Mouse (Mus musculus) mouse trophoblast stem cell (cell line): ENCODE data around the gene Bivm.

Experiments
- in situ Hi-C, 2 experiments: fragments of 300-500 bp; cut with MseI, MboI; formaldehyde crosslinking; loops; 2 replicates in 1 of 2; 3 replicates in 1 of 2; pipeline ENCODE4 v1.15.1; 2025

Bivm gene

DNA sequence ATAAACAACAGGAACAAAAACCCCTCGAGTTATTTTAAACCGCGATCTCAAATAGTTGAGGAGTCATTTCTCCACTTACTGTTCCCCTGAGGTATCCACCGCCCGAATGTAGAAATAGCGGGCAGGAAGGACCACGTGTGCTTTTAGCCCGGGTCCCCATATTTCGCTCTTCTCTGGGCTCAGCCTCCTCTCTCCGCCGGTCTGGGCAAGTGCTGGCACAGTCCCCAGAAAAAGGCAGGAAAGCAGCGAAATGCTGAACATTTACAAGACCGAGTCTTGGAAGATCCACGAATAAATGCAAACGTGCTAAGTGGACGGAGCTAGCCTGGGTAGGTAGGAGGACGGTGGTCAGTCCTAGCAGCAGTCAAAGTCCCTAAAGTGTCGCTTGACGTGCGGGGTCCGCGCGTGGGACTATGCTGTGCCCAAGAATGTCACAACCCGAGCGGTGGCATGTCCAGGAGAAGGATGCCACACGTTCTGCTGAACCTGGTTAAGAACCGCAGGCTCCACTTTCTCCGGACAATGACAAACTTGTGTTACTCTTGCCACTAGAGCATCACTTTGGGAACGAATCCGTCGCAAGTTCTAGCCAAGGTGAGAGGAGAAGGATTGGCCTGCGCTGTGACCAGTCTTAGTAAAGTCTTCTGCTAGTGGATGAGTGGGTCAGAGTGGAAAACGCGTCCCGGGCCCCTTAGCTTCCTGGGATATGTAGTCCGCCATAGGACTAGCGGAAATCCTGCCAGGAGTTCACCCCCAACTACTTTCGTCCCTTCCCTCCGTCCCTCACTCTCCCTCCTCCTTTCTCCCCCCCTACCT, at the start of gene Bivm, which contains the start of gene Kdelc1:
TSS of gene Bivm (plus strand) at position 719 of the 816 bp plus-strand sequence.
TSS of gene Kdelc1 (minus strand) at position 570 of the 816 bp plus-strand sequence.
- in situ Hi-C loops, result no loop called here

DNA sequence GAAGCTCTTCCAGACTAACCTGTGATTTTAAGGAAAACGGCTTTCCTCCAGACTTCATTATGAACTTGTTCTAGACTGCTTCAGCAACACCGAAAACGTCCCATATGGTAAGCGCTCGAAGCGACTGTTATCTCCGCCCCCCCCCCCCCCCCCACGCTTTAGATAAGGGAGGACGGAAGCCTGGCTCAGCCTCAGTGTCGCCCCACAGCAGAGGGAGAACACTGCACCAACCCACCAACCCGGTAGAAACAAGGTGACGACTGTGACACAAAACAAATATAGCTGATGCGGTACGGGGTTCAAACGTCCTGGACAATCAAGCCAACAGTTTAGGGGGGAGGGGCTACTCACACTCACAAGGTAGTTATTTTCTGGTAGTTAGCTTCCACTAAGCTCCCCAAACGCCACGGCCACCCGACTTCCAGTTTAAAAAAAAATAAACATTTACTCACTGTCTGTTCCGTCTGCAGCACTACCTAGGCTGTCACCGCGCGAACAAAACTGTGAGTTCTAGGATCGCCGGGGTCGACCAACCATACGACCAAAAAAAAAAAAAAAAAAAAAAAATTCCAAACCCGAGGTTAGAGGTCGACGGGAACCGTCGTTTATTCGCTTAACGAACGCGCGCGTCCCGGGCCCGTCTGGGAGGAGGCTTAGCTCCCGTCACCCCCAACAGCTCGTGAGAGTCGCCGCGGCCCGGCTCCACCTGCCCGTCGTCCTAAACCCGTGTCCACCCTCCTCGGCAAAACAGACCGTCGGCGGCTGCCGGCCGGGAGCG, 17.1 kb upstream of the Bivm start:
- in situ Hi-C loops, result no loop called here

DNA sequence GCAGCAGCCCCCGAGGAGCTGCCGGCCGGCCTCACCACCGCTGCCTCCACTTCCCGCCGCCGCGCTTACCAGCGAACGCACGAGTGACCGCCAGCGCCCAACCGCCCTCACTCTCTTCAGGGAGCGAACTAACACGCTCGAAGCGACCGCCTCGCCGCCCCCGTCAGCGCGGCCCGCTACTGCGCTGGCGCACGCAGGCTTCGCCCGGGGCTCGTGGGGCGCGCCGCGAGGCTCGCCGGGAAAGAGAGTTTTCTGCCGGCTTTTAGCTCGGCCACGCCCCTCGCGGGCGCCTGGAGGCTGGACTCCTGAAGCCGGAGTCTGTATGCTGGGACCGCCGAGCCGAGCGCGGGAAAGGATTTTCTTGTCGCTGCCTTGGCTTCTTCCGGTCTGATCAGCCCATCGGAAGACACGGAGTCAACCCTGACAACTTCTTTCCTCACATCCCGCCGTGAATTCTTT, 16.5 kb upstream of the Bivm start, which contains the start of gene Tex30:
TSS of gene Tex30 (minus strand) at position 183 of the 459 bp plus-strand sequence.
- in situ Hi-C loops, result no loop called here

DNA sequence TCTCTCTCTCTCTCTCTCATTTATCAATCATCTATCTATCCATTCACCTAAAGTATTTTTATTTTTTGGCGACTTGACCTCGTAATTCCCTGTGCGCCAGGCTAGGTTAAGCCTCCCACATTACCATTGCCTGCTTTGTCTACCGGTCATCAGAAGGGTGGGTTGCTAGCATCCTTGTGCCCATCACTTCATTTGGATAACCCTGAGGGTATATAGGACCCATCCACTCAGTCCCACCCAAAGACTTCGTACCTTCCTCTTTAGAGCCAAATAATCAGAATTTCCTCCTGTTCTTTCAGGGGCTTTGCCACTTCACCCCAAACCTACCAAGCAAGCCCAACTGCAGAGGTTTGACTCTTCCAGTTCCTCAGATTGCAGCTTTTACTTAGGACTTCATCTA, 15.8 kb upstream of the Bivm start:
- in situ Hi-C loops, result no loop called here

DNA sequence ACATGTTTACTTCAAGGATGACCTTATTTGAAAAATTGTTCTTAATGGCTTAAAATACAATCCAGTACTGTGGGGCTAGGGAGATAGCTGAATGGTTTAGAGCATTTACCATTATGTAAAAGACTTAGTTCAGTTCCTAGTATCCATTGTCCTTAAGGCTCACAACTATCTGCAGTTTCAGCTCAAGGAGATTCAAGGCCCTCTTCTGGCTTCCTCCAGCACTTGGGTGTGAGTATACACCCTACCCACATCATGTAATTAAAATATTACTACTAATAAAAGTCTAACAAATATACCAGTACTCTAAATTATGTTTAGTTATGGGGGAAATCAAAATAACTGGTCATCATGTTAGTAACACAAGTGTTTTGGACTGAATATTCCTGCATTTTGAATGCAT, 1.2 kb upstream of the Bivm start:
- in situ Hi-C loops, result no loop called here

DNA sequence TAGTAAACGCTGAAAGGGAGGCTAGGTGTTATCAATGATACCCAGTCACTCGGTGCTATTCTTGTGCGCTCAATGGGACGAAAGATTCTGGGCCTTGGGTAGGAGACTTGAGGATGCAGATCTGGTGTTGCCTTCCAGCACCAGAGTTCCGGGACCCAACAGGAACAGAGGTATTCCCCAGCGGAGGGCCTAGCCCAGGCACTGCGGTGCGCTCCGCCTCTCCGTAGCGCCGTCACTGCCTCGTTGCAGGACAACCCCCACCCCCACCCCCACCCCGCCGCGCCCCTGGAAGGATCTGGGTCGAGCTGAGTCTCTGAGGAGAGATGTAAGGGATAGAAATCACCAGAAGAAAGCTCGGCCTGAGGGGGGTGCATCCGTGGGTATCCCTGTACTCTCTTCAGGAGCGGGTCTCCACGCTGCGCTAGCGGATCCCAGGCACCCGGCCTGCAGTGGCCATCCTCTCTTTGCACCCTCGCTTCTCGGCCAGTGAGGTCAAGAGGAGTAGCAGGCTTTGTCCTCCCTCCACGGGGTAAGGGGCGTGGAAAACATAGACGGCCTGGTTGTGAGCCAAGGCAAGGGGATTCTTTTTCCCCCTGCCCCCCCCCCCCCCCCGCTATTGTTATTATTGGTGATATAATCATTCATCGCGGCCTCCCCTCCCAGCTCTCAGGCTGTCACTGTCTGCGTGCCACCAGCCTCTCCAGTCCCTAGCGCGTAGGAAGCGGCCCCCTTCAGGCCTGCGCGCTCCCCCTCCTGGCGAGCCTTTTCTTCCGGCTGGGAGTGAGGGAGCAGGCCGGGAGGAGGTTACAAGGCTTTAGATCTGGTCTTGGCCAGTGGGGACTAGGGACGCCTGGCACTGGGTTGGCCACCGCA, 680 bp downstream of the Bivm start:
- in situ Hi-C loops, result no loop called here

DNA sequence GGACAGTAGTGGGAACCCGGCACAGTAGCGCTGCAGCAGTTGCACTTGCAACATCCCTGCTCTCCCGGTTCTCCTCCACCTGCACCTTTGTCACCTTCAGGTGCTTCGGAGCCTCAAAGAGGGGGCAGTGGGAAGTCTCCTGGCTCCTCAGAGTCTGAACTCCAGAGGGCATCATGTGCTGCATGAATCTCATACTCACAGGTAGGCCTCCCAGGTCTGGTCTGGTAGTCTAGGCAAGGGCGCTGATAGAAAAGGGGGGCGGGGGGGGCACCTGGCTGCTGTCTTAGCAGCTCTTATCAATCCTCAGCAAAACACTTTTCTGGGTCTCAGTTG, 1.3 kb downstream of the Bivm start:
- in situ Hi-C loops, result no loop called here

DNA sequence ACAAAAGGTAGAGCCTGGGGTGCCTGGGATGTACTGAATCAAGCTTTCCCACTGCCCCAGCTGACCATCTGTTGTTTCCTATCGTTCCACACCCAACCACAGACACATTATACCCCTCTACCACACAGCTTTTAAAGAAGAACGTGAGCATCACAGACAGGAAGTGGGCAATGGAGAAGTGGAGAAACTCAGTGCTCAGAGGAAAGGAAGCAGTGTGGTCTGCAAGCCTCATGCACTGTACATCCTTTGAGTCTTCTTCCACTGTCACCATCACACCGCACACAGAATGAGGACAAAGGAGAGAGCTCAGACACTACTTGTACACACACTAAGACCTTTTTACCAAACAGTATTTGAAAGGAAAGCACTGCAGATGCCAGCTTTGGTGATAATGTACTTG, 3.5 kb downstream of the Bivm start:
- in situ Hi-C loops, result no loop called here

DNA sequence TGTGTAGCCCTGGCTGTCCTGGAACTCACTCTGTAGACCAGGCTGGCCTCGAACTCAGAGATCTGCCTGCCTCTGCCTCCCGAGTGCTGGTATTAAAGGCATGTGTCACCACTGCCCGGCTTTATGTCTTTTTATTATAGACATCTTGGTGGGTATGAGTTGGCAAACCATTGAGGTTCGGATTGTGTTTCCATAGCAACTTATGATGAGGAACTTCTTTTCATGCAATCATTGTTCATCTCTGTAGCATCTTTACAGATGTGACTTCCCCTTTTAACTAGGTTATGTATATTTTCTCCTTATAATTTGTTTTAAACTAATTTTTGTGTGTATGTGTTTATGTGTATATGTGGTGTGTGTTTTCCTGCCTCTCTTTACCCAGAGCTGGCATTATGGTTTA, 6.8 kb downstream of the Bivm start:
- in situ Hi-C loops, result no loop called here

DNA sequence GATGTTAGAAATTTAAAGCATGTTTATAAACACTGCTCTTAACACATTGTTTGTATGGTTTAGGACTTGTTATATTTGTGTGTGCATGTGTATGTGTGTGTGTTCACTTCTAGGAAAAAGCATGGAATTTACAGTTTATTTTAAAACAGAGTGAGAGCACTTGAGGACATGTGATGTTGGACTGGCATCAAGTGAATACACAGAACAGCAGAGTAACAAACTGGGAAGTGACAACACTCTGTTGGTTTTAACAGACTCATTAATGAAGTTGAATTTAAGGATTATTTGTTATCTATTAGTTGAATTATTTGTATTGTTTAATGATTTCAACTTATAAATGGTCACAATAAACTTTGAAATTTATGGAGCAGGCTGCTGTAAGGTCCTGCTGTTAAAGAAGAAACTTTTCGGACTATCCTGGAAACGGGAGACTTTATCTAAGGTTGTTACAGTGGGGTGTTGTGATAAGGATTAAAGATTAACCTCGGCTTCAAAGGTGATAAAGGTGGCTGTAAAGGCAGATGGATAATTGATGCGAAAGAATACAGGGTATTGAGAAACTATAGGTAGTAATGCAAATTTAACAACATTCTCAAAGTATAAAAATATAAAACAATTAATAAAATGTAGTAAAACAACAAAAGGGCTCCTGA, 11.3 kb downstream of the Bivm start:
- in situ Hi-C loops, result no loop called here

DNA sequence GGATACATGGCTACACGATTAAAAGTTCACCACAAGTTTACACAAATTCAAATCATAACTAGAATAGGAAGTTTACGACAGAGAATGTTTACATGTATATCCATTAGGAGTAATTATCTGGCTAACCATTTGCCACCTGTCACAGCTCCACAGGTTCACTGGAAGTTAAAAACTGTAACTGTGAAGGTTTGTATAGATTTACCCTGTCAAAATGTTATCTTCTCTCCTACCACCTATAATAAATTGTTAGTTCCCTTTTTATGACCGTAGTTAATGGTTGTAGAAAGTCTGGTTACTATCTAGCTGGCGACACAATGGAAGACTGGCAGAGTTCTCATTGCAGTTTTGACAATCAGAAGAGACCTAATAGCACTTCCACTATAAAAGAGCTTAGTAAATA, 21.5 kb downstream of the Bivm start:
- in situ Hi-C loops, result no loop called here

DNA sequence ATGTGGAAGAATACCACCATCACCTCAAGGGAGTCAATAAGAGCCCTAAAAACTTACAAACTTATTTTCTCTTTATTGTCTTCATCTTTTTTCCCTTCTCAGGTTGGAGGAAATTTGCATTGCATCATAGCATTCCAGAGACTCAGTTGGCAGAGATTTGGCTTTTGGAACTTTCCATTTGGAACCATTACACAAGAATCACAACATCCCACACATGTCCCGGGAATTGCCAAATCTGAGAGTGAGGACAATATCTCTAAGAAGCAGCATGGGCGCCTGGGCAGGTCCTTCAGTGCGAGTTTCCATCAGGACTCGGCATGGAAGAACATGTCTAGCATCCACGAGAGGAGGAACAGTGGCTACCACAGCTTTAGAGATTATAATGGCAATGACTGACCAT, 24.0 kb downstream of the Bivm start:
- in situ Hi-C loops, result no loop called here

DNA sequence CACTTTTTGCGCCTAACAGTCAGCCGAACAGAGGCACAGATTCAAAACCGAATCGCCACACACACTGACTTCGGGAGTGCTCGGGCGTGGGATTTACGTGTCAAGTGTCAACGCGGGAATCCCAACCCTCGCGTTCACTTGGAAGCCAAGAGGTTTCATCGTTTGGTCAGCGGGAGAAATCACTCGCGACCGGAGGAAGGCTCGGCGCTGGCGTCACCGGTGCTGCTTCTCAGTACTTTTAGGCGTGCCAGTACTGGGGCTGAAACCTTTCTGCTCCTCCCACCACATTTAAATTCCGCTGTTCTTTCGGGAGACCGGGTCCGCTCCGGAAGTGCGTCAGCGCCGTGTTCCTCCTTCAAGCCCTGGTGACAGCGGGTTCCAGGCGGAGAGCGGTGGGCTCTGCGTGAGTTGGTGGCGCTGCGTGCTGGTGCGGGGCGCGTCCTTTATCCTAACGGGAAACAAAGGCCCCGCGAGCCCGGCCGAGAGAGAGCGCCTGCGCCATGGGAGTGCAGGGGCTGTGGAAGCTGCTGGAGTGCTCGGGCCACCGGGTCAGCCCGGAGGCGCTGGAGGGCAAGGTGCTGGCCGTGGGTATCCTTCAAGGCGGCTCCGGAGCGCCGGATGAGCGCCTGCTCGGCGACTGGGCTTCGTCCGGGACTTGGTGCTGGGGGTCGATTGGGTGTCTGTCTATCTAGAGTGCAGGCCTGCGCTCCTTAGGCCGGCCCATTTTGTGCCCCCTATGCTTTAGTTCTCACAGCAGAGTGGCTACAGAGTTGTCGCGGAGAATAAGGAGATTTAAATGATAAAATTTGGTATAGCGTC, 29.0 kb downstream of the Bivm start, which contains the start of gene Ercc5:
TSS of gene Ercc5 (plus strand) at position 182 of the 819 bp plus-strand sequence.
- in situ Hi-C loops, result no loop called here

DNA sequence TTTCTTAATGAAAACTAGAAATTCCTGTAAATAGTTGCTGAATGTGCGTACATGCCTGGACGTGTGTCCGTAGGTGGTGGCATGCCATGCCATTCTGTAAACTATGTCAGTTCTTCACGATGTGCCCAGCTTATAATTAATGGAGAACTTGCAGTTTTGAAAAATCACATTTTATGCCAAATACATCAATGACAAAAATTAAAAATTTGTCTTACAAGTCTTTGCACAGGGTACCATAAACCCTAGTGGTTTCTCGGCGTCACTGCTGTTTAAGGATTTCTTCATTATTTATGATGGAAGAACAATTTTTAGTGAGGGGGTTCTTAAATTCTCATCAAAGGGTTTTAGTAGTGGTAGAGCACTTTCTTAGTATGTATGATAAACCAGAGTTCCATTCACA, 29.9 kb downstream of the Bivm start:
- in situ Hi-C loops, result no loop called here

DNA sequence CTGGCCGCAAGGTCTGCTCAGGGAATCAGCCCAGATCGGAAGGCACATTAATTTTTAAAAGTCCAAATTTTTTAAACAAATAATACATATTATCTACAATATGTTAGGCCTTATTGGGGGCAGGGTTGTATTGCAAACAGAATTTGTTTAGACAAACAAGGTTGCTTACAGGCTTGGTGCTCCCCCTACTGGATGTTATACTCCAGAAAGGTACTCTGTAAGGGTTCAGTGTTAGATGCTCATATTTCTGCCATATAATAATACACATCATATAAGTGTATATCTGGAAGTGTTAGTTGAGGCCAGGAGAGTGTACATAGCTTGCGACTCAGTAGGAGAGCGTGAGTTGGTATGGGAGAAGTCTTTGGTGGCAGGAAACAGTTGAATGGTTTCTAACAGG, 36.5 kb downstream of the Bivm start:
- in situ Hi-C loops, result no loop called here

DNA sequence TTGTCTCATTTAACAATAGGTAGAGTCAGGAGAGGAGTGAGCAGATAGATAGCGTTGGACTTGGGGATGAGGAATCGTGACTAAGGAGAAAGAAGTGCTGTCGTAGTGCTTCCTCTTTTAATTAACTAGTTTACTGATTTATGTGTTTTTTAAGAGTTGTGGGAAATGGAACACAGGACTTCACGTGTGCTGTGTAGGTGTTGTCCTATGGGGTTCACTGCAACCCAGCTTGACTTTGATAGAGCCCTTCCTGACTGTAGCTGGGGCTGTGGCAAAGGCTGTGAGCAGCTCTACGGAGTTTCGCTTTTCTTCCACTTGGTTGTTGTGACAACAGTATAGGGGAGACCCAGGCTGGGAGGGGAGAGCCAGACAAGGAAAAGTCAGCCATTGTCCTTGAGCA, 39.6 kb downstream of the Bivm start:
- in situ Hi-C loops, result no loop called here

DNA sequence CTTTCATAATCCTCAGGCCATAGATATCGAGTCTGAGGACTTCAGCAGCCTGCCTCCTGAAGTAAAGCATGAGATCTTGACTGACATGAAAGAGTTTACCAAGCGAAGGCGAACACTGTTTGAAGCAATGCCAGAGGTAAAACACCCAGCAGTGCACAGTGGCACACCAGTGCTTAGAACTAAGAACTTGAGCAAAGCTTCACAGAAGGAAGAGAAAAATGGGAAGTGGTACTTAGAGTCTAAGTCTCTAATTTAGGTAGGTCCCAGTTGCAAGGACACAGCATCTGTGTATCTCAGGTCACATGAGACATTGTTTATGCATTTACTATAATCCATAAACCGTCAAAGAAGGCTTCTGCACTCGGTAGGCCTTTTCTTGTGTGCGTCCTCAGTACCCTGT, 43.1 kb downstream of the Bivm start:
- in situ Hi-C loops, result no loop called here

DNA sequence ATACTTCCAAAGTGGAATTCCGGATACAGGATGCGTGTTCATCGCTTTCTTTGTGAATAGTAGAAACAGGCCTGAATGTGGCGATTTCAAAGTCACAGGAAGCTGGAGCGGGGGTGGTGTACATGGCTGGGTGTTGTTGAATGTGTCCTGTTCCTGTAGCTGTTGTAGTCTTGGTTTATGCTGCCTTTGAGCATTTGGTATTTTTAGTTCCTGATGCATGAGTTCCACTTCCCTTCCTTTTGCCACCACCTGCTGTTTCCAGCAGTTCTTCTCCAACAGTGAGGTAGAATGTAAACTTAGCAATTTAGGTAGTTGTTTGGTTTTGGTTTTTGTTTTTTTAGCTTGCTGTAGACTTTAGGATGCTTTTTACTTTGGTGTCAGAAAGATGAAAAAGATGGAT, 43.6 kb downstream of the Bivm start:
- in situ Hi-C loops, result no loop called here

DNA sequence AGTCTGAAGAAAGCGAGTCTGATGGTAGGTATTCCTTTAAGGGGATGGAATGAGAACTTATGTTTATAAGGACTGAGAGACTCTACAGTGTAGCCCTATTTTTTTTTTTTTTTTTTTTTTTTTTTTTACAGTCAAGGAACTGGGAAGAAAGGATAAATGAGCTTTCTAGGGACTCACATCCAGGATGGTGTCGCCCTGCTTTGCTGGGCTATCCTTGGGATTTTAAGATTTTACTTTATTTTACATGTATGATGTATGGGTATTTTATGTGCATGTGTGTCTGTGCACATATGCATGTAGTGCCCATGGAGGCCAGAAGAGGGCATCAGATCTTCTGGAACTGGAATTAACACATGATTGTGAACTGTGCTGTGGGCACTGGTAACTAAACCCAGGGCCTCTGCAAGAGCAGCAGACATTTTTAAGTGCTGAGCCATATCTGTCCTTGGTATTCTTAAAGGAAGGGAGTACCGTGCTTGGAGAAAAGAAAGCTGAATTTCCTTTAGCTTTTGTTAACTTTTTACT, 49.2 kb downstream of the Bivm start:
- in situ Hi-C loops, result no loop called here

DNA sequence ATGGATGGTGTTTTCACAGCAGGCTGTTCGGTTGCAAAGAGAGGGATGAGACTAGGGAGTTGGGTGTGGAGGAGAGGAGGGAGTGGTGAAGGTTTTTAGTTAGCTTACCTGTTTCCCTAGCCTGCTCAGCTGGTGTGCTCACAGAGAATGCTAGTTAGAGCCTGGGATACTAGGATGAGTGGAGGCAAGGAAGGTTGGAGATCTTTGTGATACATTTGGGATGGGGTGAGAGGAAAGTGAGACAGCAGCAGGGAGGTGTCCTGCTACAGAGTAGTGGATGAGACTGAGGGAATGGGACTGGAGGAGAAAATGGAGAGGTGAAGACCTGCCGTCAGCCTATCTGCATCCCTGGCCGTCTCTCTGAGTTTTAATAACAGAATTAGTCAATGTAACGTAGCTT, 53.9 kb downstream of the Bivm start:
- in situ Hi-C loops, result no loop called here
